Mouse (Mus musculus): ENCODE results near the gene Nudt19.
"Not testable (repeated sequence)": the region's sequence is repeated elsewhere in the genome, so short reads cannot be mapped to it uniquely, and the experiment has no call there.

Nudt19 gene

DNA sequence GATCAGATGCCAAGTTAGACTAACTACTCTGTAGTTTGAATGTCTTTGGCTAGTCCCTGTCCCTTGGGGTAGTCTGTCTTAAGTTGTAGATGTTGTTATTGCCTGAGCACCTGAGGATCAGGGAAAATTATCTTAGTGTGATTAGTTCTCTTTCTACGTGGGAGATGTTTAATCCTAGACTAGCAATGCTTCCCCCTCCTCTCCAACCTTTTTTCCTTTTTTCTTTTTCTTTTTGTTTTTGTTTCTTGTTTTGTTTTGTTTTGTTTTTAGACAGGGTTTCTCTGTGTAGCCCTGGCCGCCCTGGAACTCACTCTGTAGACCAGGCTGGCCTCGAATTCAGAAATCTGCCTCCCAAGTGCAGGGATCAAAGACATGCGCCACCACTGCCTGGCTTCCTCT, at the start of gene Nudt19:
Gene Nudt19, minus strand, starts transcription at position 100 of the 399 bp plus-strand sequence.
- DNase-seq (ENCODE audit: extremely low spot score), result no peak

DNA sequence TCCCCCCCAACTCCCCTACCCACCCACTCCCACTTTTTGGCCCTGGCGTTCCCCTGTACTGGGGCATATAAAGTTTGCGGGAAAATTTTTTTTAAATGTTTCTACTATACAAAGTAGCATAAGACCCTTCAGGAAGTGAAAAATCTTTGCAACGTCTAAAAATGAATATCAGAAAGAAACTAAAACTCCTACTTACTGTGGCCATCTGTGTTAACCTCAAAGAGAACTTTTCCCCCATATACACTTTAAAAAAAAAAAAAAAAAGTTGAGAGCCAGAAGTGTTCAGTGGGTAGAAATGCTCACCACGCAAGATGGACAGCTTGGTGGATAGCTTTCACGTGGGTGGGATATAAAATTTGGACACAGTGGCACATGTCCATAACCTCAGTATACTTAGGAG, 46.7 kb upstream of the Nudt19 start:
- no peak for DNase-seq (ENCODE audit: extremely low spot score)

DNA sequence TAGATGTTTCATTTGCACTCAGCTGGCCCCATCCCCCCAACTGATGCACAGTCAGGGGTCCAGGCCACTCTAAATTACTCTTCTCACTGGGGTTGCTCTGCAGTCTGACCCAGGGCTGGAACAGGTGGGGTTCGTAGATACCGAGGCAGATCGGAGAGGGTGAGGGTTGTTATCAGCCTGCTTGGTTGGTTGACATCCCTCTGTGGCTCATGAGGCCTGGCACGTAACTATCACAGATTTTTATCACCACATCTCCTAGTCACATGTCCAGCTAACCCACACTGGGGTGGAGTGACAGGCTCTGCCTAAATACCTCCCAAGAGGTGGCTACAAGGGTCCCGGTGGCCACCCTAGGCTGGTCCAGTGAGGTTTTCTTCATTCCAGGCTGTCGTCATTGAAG, 45.0 kb upstream of the Nudt19 start:
- DNase-seq (ENCODE audit: extremely low spot score), result no peak

DNA sequence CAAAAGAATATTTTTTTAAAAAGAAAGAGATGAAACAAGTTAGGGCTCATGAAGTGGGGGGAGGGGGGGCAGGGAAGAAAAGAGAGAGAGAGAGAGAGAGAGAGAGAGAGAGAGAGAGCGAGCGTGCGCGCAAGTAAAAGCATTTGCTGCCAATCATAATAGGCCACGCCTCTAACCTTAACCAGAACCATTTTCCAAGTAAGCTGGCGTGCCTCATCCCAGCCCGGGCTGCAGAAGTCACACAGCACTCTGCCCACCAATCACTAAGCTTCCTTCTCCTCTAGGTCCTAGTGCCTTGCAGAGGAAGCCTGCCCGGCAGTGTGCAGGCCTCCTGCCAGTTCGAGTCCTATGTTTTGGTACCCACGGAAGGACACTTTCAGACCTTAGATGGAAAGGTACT, 43.9 kb upstream of the Nudt19 start:
- no peak for DNase-seq (ENCODE audit: extremely low spot score)

DNA sequence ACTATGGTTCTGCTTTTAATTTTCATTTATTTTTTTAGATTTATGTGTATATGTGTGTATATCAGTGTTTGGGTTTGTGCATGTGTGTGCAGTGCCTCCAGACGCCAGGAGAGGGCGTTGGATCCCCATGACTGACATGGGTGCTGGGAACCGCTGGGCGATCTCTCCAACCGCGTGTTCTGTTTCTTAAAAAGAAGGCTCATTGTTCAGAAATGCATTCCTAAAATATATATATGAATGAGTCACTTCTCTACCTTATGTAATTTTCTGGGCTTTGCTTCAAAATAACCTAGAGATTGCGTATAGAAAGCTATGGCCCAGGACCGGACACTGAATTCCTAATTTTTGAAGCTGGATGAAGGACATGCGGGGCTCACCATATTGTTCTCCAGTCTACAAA, 43.4 kb upstream of the Nudt19 start:
- no peak for DNase-seq (ENCODE audit: extremely low spot score)

DNA sequence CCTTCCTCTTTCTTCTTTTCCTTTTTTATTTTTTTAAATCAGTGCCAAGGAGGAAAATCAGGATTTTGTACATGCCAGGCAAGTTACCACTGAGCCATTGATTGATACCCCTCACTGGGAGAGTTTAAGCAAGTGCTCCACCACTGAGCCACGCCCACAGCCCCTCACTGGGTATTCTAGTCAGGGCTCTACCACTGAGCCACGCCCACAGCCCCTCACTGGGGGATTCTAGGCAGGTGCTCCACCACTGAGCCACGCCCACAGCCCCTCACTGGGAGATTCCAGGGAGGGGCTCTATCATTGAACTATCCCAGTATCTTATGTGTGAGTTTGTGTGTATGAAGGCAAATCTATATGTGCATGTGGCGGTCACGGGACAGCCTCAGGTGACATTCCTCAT, 38.2 kb upstream of the Nudt19 start:
- no peak for DNase-seq (ENCODE audit: extremely low spot score)

DNA sequence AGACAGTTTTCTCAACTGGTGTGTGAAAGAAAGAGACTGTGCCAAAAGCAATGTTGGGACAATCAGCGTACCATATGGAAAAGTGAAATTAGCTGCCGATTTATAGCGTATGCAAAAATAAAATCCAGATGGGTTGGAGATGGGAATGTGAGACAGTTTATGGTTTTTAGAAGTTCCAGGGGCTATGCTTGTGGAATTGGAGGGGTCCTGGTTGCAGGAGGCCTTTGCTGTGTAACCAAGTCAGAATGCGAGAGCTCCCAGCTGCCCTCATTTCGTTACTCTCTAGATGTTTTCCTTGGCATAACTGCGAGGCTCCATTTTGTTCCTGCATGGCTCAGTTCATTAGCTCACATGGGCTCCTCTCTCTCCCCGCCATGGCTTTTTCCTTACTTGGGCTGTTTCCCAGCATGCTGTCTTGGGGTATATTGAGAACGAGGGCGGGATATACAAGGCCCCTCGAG, 34.7 kb upstream of the Nudt19 start:
- no peak for DNase-seq (ENCODE audit: extremely low spot score)

DNA sequence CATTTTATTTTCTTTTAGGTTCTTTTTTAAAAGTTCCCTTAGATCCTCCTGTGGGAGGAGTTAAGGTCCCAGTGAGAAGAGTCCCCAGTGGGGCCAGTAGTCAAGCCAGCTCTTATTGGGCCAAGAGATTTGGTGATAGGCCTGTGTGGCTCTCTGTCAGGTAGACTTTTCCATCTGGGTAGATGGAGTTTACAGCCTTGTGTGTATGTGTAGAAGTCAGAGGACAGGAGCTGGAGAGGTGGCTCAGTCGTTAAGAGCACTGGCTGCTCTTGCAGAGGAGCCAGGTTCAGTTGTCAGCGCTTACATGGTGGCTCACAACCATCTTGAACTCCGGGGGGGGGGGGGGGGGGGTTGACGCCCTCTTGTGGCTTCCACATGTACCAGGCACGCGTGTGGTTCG, 33.4 kb upstream of the Nudt19 start:
- DNase-seq (ENCODE audit: extremely low spot score), result no peak

DNA sequence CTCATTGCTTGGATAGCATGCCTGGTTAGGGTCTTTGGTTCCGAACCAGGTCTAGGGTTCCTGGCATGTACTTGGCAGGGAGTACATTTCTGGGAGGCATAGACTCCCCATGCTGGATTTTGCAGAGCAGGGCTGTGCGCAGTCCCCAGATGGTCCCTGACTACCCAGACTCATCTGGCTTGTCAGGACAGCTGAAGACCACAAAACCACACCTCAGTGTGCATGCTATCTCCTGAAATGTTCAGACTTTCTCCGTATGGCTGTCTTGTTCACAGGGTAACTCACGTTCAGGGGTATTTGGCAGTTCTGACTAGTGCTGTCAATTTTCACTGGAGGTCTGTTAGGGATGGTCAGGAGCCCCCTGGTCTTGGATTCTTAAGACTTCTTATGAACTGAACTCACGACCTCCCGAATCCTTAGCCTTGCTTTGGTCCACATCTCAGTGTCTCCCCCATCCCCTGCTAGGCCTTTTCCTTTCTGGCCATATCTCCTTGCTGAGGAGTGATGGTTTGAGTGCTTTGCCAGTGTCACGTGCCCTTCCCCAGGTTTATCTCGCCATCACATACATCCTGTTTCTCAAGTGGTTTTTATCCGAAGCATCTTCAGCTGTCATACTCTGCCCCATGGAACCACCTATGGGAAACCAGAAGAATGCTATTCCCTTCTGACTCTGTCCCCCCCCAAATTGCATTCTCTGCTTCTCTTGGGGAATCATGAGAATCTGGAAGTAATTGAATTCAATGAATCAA, 32.8 kb upstream of the Nudt19 start:
- DNase-seq (ENCODE audit: extremely low spot score), result no peak

DNA sequence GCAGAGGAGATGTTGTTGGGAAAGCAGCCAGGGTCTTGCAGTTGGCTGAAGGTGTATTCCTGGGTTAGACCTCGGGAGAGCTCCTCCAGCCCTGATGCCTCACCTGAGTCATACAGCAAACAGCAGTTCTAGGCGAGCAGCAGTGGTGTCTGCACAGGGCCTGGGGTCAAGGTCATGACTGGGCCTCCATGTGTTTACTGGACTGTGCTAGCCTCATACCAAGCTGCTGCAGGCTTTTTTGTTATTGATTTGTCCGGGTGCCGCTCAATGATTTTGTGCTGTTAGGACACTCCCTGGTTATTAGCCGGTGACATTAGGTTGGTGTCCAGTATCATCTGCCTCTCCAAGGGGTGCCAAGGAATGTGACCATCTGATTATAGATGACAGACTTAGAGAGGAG, 31.6 kb upstream of the Nudt19 start:
- DNase-seq (ENCODE audit: extremely low spot score), result no peak

DNA sequence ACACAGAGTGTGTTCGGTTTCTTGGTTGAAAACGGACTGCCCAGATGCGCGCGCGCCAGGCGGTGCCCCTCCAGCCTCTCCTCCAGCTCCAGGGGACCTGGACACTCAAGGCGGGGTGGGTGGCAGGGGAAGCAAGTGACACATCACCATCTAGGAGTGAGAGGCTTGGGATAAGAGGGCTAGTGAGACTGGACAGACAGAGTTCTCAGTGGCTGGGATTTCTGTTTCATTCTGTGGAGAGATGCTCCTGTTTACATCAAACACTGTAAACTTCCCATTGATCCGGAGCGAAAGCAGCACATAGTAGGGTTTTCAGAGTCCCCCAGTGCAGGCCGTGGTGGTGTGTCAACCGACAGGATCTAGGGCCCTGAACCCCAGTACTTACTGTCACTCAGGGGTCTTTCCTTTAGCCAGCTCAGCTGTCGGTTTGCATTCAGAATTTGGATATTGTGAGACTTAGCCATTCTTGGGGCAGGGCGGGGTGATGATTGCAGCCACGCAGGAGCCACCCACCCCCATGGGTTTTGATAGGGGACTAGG, 30.9 kb upstream of the Nudt19 start:
- no peak for DNase-seq (ENCODE audit: extremely low spot score)

DNA sequence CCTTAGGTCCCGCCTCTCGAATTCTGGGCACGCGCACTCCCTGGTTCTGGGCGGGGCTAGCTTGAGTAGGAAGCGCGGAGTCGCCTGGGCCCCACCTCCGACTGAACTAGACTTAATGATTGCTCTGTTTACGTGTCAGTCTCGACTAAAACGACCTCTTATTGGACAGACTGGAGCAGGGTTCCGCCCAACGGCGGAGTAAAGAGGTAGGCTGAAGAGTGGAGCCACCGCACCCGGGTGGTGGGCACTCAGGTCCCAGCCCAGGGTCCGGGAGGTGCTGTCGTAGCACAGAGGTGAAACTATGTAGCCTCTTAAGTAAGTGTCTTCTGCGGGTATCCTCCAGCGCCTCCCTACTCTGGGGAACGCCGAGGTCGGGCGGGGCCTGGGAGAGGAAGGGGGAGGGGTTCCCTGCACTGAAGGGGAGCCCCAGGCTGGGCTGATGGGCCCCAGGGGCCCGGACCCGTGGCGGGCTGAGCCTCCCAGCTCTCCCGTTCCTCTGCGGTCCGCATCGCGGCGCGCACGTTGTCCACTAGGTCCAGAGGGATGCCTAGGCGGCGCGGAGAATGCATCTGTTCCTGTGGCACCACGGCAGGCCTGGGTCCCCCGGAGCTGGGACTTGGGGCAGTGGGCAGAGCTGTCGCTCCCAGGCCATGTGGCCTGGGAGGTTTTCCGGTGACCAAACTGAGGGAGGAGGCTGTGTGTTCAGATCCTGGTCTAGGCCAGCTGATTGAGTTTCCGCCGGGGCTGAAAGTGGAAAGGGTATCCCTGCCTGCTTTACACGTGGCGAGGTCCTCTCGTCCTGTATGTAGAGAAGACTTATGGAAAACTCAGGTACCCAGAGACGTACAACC, 30.2 kb upstream of the Nudt19 start, which contains the start of gene Ankrd27:
Gene Ankrd27, plus strand, starts transcription at position 190 of the 851 bp plus-strand sequence.
- DNase-seq (ENCODE audit: extremely low spot score), result peak; percentile 95

DNA sequence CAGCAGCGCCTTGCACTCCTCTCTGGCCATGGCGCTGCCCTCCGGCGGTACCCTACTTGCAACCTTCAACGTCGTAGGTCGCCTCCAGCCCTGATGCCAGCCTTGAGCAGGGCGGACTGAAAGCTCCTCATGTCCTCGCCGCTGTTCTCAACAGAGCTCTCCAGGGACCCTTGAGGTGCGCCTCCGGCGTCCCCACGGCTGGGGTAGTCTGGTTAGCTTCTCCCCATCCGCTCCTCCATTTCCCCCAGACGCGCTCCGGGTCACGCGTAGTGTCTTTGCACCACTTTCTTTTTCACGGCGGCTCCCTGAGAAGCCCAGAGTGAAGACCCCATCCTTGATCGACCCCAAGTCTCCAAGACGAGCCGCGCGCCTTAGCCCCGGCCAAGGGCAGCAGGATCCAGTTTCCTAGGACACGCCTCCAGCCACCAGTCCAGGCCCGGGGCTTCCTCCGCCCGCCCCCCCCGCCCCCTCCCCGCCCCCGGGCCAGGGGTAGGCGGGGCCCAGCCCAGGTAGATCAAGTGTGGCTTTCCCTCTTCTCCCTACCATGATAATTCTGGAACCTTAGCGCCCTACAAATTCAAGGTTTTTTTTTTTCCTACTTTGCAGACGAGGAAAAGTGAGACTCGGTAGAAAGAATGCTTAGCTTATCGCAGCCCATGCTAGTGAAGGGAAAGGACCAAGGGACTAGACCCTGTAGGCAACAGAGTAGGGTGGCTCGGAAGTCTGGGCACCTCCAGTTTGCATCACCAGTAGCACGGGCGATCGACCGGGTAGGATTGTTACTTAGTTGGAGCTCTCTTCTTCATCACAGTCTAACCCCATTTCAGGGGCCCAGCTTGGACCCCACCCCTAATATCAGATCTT, 29.3 kb upstream of the Nudt19 start, which contains the start of gene Rgs9bp:
Gene Rgs9bp, minus strand, starts transcription at position 392 of the 864 bp plus-strand sequence.
- peak; percentile 87 for DNase-seq (ENCODE audit: extremely low spot score)

DNA sequence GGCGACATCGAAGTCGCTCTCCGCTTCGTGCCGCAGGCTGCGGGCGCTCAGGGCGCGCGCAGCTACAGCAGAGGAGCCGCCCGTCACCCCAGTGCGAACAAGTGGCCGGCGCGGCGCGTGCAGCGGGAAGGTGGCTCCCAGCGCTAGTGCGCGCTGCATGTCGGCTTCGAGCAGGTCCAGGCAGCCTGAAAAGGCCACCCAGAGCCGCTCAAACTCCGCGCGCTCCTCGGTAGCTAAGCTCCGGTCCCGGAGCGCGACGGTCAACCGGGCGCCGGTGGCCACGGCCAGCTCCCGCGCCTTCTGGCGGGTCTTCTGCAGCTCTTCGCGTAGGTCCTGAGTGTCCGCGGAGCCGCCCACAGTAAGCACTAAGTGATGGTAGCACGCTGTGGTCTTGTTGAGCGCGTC, 28.7 kb upstream of the Nudt19 start:
- DNase-seq (ENCODE audit: extremely low spot score), result peak; percentile 58

DNA sequence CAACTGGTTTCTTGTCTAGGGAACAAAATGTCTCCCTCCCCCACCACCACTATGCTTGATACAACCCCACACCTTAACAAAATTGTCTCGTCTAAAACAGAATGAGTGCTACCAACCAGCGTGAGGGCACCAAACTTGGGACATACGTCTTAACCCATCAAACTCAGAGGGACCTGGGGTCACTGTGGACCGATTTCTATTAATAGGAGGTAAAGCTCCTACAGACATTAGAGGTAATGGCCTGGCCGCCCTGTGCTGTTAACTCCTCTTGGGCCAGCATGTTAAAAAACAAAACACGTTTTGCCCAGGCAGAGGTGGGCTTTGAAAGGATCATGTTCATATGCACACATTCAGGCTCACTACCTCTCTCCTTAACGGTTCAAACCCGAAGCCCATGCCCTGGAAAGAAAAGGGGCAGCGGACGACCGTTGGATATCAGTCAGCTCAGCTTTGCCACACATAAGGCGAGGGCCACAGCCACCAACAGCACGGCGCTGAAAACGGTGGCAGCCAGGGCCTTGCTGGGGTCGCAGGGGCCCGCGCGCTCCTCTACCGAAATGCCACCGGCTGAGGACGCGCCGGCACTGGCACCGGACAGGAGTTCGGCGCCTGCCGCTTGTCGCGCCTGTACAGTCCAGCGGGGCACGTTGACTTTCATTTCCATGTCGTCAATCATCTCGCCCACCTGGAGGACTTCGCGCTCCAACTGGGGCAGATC, 28.1 kb upstream of the Nudt19 start:
- peak; percentile 8 for DNase-seq (ENCODE audit: extremely low spot score)

DNA sequence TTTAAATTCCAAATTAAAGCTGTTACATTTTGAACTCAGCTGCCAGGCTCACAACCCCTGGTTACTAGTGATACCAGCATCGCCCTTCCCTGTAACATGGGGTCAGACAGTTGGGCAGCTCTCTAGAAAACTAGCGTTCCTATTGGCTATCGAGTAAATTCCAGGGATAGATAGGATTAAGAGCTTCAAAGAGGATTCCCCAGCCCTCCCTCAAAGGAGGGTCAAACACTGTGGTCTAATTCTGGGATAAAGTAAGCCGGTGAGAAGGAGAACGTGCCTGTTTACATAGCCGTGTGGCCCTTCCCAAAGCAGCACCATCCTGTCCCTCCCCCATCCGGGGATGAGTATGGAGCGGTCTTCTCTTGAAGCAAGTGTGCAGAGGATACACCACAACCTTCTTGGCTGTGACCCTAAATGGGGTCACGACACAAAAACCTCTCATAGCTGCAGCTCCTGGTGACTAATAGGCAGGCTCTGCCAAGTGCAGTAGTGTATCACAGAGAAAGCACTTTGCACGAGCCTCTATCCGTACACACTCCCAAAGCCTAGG, 27.4 kb upstream of the Nudt19 start:
- peak; percentile 27 for DNase-seq (ENCODE audit: extremely low spot score)

DNA sequence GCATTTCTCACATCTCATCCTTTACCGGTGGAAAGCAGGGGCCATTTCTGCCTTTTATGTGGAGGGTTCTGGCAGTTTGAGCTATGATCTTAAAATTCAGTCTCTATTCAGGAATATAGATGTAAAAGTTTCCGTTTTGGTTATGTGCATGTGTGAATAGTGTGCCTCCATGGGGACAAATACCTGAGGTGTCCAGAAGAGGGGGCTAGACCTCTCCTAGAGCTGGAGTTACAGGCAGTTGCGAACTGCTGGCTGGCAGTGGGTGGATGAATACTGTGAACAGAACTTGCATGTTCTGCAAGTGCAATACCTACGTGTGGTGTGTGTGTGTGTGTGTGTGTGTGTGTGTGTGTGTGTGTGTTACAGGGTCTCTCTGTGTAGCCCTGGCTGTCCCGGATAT, 26.6 kb upstream of the Nudt19 start:
- DNase-seq (ENCODE audit: extremely low spot score), result peak; percentile 5

DNA sequence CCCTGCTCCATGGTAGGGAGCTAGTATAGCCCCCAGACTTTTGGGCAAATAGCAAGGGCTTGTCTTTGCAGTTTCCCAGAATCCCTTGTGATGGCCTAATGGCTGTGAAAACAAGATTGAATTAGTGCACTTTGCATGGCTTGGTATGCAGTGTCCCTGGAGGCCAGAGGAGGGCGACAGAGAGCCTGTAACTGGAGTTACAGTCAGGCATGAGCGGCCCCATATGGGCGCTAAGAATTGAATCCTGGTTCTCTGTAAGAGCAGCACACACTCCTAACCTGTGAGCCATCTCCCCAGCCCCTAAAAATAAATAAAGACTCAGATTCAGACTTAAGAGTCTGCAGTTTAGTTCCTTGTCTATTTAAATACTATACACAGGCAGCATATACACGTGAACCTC, 23.7 kb upstream of the Nudt19 start:
- DNase-seq (ENCODE audit: extremely low spot score), result peak; percentile 37

DNA sequence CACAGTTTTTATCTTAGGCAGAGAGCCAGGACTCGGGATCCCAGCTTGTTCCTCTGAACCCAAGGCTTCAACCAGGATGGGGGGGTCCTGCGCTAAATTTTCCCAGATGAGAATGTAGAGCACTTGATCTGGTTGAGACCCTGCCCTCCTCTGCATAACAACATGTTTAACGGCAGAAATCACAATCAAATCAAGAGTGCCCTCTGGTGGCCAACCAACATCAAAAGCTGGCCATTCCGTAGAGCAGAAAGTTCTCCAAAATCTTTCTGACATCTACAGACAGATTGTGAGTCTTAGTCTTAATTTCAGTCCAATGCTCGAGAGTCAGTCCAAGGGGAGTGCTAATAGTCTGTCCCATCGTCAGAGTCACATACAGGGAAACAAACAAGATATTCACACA, 14.8 kb upstream of the Nudt19 start:
- DNase-seq (ENCODE audit: extremely low spot score), result not testable (repeated sequence)

DNA sequence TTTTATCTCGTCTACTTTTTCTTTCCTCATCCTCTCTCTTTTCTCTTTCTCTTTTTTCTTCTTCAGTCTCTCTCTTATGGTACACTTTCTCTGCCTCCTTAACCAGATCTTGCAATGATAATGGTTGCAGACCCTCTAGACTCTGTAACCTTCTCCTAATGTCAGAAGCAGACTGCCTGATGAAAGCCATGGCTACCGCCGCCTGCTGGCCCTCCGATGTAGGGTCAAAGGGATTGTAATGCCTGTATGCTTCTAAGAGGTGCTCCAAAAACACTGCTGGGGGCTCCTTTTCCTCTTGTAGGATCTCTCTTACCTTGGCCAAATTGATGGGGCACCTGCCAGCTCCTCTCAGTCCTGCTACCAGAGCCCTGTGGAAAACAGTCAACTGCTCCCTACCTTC, 13.6 kb upstream of the Nudt19 start:
- DNase-seq (ENCODE audit: extremely low spot score), result not testable (repeated sequence)

DNA sequence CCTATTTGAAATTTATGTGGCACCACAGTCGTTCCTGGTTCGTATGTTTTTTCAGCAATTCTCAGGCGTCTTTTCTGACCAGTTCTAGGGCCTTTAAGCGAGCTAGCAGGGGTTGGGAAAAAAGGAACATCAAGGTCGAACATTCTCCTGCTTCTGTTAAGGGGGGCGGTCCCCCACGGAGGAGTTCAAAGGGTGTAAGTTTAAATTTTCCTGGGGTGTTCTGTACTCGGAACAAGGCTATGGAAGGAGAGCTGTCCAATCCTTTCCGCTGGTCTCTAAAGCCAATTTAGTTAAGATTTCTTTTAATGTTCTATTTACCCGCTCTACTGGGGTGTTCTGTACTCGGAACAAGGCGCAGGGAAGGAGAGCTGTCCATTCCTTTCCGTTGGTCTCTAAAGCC, 9.9 kb upstream of the Nudt19 start:
- not testable (repeated sequence) for DNase-seq (ENCODE audit: extremely low spot score)

All from embryo, embryonic 9.5 days (tissue).